Mouse (Mus musculus): ENCODE results near the gene Platr17. TPM values are rescaled to one million over a fixed set of nuclear protein-coding genes. Genes with fewer than 3 reads are reported as not detected.

Gene Platr17
- polyA plus RNA-seq, 1 experiment, result not detected

GRCm38 (mm10) chr17:33925406-33926116, 20.6 kb downstream of the Platr17 start:
- H3K27ac ChIP-seq (ENCODE audit: control insufficient read depth, insufficient read depth, low read depth, low read length), result no peak overlapping the region
- no peaks in the 10 kb centered on the region for H3K27me3 ChIP-seq (ENCODE audit: control insufficient read depth, insufficient read depth, low read length)
- H3K36me3 ChIP-seq (ENCODE audit: control insufficient read depth, insufficient read depth, low read length), result no peaks in the 10 kb centered on the region
- TF ChIP-seq CTCF (IDR thresholded peaks at IDR 0.05; ENCODE audit: control insufficient read depth, insufficient read depth, insufficient replicate concordance, low read depth, low read length) (no peak), POLR2A (IDR thresholded peaks at IDR 0.05; ENCODE audit: control insufficient read depth, low read depth, low read length) (no peak)
- no peak overlapping the region for H3K4me3 ChIP-seq (ENCODE audit: control insufficient read depth, low read depth, low read length)
- H3K4me1 ChIP-seq (ENCODE audit: control insufficient read depth, insufficient read depth, low read length), result peaks cover 6% of the 10 kb centered on the region

GRCm38 (mm10) chr17:33926207-33926932, 21.4 kb downstream of the Platr17 start:
- H3K27me3 ChIP-seq (ENCODE audit: control insufficient read depth, insufficient read depth, low read length), result no peaks in the 10 kb centered on the region
- peaks cover 8% of the 10 kb centered on the region for H3K4me1 ChIP-seq (ENCODE audit: control insufficient read depth, insufficient read depth, low read length)
- no peak overlapping the region for H3K27ac ChIP-seq (ENCODE audit: control insufficient read depth, insufficient read depth, low read depth, low read length)
- no peak overlapping the region for H3K4me3 ChIP-seq (ENCODE audit: control insufficient read depth, low read depth, low read length)
- TF ChIP-seq CTCF (IDR thresholded peaks at IDR 0.05; ENCODE audit: control insufficient read depth, insufficient read depth, insufficient replicate concordance, low read depth, low read length) (no peak), POLR2A (IDR thresholded peaks at IDR 0.05; ENCODE audit: control insufficient read depth, low read depth, low read length) (no peak)
- no peaks in the 10 kb centered on the region for H3K36me3 ChIP-seq (ENCODE audit: control insufficient read depth, insufficient read depth, low read length)

- Histone ChIP-seq H3K36me3 (ENCODE audit: control insufficient read depth, insufficient read depth, low read length) (no peaks in the 10 kb centered on the region), H3K4me3 (ENCODE audit: control insufficient read depth, low read depth, low read length) (peak overlapping the region; percentile 78), H3K27ac (ENCODE audit: control insufficient read depth, insufficient read depth, low read depth, low read length) (no peak overlapping the region), H3K4me1 (ENCODE audit: control insufficient read depth, insufficient read depth, low read length) (peaks cover 10% of the 10 kb centered on the region), H3K27me3 (ENCODE audit: control insufficient read depth, insufficient read depth, low read length) (no peaks in the 10 kb centered on the region)
- no peak for TF ChIP-seq POLR2A (IDR thresholded peaks at IDR 0.05; ENCODE audit: control insufficient read depth, low read depth, low read length)
- TF ChIP-seq CTCF (IDR thresholded peaks at IDR 0.05; ENCODE audit: control insufficient read depth, insufficient read depth, insufficient replicate concordance, low read depth, low read length), result no peak
These were observed 23.5 kb downstream of the Platr17 start for GRCm38 (mm10) chr17:33928251-33928947.

- TF ChIP-seq CTCF (IDR thresholded peaks at IDR 0.05; ENCODE audit: control insufficient read depth, insufficient read depth, insufficient replicate concordance, low read depth, low read length), result no peak
- TF ChIP-seq POLR2A (IDR thresholded peaks at IDR 0.05; ENCODE audit: control insufficient read depth, low read depth, low read length), result peak; percentile 67; the same call in 1 of the 2 replicates
- peaks cover 10% of the 10 kb centered on the region for H3K4me1 ChIP-seq (ENCODE audit: control insufficient read depth, insufficient read depth, low read length)
- H3K27me3 ChIP-seq (ENCODE audit: control insufficient read depth, insufficient read depth, low read length), result no peaks in the 10 kb centered on the region
- H3K4me3 ChIP-seq (ENCODE audit: control insufficient read depth, low read depth, low read length), result peak within 1 kb of the TSS; percentile 82
- no peaks in the 10 kb centered on the region for H3K36me3 ChIP-seq (ENCODE audit: control insufficient read depth, insufficient read depth, low read length)
- H3K27ac ChIP-seq (ENCODE audit: control insufficient read depth, insufficient read depth, low read depth, low read length), result peak within 1 kb of the TSS; percentile 56
These were observed 24.7 kb downstream of the Platr17 start, which contains the start of gene Rgl2 for GRCm38 (mm10) chr17:33929371-33930279. Gene Rgl2 (plus strand): TSS chr17:33929543.

GRCm38 (mm10) chr17:33930280-33931158, 25.6 kb downstream of the Platr17 start:
- Histone ChIP-seq H3K4me1 (ENCODE audit: control insufficient read depth, insufficient read depth, low read length) (peaks cover 10% of the 10 kb centered on the region), H3K27ac (ENCODE audit: control insufficient read depth, insufficient read depth, low read depth, low read length) (no peak overlapping the region), H3K36me3 (ENCODE audit: control insufficient read depth, insufficient read depth, low read length) (no peaks in the 10 kb centered on the region), H3K27me3 (ENCODE audit: control insufficient read depth, insufficient read depth, low read length) (no peaks in the 10 kb centered on the region), H3K4me3 (ENCODE audit: control insufficient read depth, low read depth, low read length) (peak overlapping the region; percentile 82)
- no peak for TF ChIP-seq CTCF (IDR thresholded peaks at IDR 0.05; ENCODE audit: control insufficient read depth, insufficient read depth, insufficient replicate concordance, low read depth, low read length)
- TF ChIP-seq POLR2A (IDR thresholded peaks at IDR 0.05; ENCODE audit: control insufficient read depth, low read depth, low read length), result no peak

Measured in testis, adult 2 months (tissue).